Mouse (Mus musculus): ENCODE measurements around the gene Usp39. TPM values are rescaled to one million over a fixed set of nuclear protein-coding genes. Genes with fewer than 3 reads are reported as not detected.

The Usp39 gene
- total RNA-seq (2021), result 29.2 and 30.1 TPM in 2 replicates
- long read RNA-seq, transcript Usp39-201 (13 exons, 2,244 nt), result major isoform, 40 of 52 reads
- long read RNA-seq, partial matches to known transcripts, result 7 of 52 reads
- long read RNA-seq, other reads (novel, unspliced or antisense), result 5 of 52 reads

DNA sequence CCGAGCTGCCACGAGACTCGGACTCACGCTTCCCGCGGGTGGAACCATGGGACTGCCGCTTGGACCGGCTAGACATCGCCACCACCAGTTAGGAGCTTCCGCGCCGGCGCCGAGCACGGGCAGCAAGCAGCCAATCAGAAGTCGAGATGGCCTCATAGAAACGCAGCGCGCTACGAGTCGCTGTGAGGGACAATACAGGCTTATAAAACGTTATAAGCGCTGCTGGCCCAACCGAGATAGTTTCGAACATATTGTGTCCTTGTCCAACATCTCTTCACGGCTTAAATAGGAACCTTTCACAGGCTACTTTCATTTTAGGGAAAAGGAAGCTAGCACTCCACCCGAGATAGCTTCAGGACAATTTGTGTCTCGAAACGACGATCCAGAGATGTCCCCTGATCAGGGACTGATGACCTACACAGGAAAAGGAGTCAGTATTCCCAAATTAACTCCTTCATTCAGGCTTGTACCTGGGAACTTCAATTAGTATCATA is at the start of gene Usp39:
Gene Usp39, minus strand, starts transcription at position 111 of the 494 bp plus-strand sequence.
- peak; percentile 93 for DNase-seq

DNA sequence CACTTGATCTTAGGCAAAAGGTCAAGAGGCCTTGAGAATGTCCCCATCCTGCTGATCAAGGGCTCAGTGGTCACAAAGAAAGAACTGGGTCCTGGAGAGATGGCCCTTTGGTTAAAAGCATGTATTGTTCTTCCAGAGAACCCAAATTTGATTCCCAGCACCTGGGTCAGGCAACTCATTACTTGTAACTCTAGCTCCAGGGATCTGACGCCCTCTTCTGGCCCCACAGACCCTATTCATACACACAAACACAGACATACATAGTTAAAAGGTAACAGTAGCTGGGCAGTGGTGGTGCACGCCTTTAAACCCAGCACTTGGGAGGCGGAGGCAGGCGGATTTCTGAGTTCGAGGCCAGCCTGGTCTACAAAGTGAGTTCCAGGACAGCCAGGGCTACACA is 47.4 kb upstream of the Usp39 start:
- DNase-seq, result no peak

DNA sequence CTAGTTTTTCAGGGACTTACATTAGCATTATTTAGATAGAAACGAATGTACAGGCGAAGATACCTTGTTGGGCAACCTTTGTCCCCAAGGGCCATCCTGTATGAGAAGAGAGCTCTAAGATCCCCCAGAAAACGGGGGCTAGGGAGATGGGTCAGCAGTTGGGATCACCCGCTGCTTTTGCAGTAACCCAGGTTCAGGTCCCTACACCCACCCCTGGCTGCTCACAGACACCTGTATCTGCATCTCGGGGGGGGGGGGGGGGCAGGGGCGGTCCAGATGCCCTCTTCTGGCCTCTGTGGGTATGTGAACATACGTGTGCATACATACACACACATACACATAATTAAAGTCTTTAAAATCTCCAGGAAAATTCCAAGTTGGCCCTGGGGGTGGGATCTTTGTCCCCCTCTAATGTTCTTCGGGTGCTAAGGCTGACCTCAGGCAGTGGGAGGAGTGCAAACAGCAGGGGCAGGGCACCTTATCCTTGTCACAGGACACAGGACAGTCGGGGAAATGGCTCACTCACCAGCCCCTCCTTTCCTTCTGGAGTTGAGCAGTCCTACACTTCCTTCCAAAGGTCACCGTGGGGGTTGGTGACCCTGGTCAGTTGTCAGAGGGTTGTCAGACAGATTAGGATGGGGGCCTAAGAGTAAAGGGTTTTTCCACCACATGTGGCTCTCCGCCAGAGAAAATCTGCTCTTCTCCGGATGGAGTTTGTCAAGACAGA is 46.0 kb upstream of the Usp39 start:
- peak; percentile 63 for DNase-seq

DNA sequence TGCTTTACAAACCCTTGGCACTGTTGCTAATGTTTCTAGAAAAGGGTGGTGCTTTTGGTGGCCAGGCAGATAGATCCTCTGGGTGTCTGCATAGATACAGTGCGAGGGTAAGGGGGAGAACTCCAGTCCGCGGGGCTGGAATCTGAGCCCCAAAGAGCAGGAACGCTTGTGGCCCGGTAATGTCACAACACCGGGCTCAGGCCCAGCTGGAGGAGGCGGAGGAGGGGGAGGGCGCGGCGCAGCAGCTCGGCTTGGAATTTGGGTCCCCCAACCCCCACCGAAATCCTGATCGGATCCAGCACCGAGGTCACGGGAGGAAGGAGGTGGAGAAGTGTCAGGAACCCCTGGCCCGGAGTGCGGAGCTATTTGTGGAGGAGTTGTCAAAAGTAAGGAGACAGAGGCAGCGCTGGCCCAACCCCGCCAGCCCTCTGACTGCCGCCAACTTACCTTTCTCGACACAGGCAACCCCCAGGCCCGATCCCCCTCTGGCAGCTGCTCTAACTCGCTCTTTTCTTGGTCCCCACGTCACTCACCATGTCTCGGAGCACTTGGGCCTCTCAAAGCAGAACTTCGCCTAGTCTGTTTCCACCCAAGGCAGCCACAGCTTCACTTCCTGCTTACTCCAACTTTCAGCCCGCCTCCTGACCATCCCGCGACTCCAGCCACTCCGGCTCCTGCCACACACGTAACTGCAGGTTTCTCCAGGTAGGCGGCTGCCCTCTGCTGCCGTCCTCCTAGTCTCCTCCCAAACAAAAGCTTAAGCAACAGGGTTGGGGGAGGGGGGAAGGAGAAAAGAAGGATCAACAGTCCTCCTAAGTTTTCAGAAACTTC is 45.2 kb upstream of the Usp39 start, which contains the start of gene Vamp8:
Gene Vamp8, minus strand, starts transcription at position 763 of the 831 bp plus-strand sequence.
- peak; percentile 87 for DNase-seq

DNA sequence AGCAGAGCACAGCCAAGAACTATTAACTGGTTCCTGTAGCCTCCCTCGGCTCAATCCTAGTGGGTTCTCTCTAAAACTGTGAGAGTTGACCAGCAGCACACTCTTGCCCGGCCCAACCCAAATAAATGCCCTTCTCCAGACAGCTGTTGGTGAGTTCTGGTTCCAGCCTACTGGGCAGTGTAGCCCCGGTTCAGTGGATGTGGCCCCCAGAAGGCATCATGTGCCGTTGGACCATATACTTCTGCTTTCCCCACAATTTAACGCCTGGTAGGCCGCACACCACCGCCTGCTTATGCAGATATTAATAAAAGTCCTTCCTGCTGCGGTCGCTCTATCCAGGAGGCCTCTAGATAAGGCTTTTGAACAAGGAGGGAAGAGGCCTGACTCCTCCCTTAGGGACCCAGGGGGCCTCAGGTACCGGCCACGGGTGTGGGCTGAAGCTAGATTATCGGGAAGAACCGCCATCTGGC is 44.5 kb upstream of the Usp39 start:
- peak; percentile 32 for DNase-seq

DNA sequence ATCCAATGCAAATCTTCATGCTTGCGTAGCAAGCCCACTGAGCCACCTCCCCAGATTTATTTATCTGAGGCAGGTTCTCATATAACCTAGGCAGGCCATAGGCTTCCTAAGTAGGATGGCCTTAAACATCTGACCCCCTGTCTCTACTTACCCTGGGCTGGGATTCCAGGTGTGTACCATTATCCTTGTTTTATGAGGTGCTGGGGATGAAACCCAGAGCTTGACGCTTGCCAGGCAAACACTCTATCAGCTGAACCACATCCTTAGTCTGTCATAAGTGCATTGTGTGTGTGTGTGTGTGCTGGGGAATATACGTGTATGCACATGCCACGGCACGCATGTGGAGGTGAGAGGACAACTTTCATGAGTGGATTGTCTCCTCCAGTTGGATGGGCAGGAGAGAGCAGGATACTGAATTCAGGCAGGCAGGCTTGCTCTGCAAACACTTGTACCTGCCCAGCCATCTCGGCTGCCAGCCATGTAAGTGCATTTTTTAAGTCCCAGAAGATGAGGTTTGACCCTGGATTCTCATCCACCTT is 43.9 kb upstream of the Usp39 start:
- DNase-seq, result no peak

DNA sequence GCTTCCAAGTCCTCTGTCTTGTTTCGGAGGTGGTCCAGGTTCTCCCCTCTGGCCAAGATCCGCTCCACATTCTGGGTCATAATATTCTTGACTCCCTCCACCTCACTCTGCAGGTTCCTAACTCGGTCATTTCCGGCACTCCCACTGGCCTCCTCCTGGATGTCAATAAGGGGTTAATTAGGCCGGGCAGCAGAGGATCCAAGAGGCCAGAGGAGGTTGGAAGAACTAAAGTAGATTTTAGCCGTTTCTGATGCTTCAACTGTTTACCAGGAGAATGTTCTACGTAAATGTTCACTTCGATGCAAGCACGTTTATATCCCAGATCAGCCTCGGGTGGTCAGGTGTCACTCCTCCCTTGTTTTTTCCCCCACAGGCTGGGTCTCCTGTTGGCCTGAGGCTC is 43.3 kb upstream of the Usp39 start:
- no peak for DNase-seq

DNA sequence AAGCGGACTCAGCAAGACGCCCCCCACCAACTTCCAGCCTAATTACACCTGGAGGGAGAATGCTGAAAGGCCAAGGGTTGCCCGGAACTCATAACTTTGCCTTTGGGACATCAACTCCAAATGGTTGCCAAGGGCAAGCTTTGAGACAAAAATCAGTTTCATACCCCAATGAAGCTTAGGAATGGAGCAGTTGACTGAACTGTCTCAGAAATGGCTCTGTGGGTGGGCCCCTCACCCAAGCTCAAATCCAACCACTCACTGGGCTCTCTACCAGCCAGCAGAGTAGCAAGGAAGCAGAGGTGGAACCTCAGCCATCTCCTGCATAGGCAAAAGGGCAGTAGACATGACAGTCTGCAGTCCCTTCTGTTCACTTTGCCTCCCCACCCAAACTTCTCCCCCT is 42.8 kb upstream of the Usp39 start:
- no peak for DNase-seq

DNA sequence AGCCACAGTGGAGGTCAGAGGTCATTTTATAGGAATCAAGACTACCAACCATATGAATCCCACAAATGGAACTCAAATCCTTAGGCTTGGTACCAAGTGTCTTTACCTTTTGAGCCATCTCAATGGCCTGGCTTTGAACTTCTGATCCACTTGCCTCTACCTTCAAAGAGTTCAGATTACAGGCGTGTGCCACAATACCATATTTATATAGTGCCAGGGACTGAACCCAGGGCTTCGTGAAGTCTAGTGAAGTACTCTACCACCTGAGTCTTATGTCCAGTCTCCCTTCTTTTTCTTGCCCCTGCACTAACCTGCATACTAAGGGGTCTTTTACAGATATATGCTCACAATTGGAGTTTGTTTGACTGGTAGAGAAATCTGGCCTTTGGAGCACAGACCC is 41.6 kb upstream of the Usp39 start:
- DNase-seq, result no peak

DNA sequence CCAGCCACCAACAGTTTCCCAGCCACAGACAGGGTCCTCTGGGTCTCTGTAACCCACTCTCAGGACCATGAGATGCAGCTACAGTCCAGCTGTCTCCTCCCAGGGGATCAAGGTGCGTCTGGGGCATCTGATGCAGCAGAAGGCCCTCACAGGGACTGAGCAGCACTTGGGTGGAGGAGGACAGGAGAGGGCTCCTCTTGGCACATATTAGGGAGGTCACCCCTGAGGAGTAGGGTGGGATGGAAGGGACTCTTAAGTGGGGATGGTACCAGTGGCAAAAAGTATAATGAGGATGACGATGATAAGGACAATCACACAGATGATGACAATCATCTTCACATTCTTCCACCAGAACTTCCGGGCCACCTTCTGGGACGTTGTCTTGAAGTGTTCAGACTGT is 40.3 kb upstream of the Usp39 start:
- DNase-seq, result no peak

DNA sequence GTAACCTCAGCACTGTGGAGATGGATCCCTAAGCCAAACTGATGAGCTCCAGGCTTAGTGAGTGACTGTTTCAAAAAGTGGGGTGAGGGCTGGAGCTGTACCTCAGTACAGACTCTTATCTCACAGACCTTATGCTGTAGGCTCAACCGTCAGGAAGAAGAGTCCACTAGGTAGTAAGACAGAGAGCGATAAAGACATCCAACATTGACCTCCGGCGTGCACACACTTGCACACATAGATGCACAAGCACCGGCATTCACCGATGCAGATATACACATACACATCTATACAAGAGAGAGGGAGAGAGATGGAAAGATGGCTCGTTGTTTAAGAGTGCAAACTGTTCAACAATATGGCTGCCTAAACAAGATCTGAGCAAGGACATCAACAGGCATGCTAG is 39.0 kb upstream of the Usp39 start:
- no peak for DNase-seq

DNA sequence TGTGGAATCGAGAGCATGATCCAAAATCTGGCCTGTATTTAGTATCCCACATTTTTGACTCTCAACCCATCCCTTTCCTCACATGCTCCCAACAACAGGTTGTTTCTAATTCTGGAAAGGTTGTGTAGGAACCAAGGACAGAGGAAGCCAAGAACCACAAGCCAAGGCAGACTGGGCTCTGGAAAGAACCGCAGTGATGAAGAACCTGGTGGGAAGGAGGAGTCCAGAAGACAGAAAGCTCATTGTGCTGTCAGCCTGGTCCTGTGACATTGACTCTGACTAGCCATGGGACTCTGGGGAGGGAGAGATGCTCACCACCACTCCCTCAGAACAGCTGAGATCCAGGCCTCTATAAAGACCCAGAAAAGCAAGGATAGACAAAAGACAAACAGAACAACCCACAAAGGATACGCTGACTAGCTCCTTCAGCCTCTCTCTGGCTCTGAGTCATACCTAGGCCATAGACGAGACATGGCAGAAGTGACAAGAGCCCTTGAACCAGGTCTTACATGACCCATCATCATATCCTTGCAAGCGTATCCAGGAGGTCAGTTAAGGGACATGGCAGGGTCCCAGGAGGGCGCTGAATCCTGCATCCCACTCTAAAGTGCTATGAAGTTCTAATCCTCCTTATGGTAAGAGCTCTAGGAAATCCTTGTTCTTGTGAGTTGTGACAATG is 38.3 kb upstream of the Usp39 start:
- DNase-seq, result no peak

DNA sequence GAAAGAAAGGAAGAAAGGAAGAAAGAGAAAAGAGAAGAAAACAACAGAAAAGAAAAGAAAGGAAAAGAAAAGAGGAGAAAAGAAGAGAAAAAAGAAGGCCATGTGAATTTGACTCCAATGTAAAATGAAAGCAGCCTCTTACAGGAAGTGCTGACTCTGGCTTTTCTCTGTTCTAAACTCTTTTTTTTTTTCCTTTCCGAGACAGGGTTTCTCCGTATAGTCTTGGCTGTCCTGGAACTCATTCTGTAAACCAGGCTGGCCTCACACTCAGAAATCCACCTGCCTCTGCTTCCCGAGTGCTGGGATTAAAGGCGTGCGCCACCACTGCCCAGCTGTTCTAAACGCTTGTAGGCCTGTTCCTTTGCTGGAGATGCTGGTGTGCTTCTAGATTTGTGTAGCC is 37.5 kb upstream of the Usp39 start:
- no peak for DNase-seq

DNA sequence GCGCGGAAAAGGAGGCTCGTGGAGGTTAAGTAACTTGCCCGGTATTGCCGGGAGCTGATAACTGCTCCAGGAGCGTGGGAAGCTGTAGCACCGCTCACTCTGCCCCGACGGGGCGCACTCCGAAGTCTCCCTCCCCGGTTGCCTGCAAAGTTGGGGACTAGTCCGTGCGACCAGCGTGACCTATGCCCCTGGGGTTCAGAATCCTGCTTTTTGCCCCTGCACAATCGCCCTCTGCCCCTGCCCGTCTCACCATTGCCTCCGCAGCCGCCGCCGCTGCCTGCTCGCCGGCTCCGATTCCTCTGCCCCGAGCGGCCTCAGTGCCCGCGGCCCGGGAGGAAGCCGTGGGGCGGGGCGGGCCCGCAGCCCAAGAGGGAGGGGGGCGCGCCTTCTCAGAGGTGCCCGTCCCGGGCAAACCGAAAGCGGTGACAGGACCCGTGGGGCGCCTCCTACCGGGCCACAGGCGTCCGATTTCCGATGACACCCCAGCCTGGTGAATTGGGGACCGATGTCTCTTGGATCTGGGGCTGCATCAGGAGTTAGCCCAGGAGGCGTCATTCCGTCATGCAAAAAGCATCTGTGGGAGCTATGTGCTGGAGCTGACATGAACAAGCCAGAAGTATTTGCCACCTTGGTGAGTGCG is 35.3 kb upstream of the Usp39 start, which contains the start of gene Vamp5:
Gene Vamp5, minus strand, starts transcription at position 338 of the 640 bp plus-strand sequence.
- peak; percentile 87 for DNase-seq

DNA sequence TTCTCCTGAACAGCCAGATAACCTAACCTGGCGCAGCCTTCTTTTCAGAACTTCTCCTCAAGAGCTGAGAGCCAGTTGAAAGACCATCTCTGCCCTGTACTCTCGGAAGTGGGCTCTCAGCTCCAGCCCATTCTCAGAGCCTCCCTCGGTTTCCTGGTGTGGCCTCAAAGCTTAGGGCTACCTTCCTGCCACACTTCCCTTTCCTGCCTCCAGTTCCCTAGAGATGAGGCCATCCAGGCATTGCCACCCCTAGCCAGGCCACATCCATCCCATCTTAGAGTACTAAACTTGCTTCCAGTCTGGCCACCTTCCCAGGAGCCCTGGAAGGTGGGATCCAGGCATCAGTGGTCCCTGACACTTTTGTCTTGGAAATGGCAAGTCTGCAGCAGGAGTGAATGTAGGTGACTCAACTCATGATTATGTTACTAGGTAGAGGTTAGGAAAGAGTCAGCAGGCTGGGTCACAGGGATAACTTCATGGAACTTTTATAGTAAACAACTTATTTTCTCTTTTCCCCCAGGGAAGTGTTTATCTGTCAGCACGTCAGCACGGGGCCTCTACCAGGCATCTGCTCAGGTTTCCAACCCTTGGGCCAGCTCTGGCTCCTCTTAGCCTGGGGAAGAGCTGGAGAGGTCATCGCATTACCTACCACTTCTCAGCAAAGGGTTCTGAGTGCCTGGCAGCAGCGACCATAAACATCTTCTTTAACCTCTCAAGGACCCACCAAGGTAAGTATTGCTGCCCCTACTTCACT is 34.6 kb upstream of the Usp39 start:
- no peak for DNase-seq

DNA sequence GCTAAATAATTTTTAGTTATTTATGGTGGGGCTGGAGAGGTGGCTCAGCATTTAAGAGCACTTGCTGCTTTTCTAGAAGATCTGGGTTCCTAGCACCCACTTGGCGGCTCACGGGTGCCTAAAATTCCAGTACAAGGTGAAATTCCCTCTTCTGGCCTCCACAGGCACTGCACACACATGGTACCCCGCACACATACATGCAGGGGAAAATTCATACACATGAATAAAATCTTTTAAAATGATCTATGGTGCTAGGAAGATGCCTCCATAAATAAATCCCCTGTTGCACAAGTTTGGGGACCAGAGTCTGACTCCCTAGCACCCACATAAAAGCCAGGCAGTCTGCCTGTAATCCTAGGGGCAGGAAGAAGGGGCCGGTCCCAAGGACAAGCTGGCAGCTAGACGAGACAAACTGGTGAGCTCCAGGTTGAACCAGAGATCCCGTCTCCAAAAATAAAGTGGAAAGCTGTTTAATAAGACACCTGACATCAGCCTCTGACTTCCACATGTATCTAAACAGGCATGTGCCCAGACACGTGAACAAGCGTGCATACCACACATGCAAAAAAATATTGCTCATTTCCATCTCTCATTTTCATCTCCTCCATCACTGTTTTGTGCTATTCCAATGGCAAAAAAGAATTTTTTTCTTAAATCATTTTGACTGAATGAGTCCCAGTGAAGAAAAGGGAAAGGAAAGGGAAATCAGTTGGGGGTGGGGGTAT is 33.7 kb upstream of the Usp39 start:
- DNase-seq, result no peak

DNA sequence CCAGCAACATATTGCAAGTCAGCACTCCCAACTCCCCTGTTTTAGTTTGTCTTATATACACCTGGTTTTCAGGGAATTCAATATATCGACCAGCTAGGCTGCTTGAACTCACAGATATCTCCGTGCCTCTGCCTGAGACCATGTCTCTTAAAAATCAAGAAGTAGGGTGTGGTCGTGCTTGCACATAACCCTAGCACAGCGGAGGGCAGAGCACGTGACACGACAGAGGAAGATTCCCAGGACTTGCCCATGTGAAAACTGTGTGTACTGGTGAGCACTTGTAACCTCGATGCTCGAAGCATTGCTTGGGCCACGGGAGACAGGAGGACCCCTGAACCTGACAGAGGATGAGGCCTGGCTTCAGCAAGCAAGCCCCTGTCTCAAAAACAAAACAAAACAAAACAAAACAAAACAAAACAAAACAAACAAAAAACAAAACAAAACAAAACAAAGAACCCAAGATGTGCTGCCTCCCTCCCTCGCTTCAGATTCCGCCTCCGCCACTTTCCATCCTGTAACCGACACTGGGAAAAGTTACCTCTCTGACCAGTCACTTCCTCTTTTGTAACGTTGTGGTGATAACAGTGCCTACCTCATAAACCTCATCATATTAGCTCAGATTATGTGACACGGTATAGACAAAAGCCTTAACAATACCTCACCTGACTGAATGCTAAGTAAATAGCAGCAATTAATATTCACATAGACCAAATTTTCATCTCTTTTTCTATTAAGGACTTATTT is 30.0 kb upstream of the Usp39 start:
- no peak for DNase-seq

DNA sequence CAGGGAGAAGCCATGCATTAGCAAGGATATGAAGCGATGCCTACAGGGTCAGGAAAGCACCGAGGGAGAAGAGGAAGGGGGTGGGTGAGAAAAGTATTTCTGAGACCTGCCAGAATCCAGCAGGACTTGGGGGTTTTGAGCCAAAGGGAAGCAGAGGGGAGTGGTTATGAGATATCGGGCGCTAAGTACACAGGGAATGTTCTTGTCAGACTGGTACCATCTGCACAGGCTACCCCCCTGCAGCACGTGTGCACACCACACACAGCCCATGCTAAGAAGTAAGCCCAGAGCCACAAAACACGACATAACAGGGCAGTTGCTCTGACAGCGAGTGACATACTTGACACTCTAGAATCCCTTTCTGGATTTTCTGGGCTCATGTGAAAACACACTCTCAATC is 29.2 kb upstream of the Usp39 start:
- no peak for DNase-seq

DNA sequence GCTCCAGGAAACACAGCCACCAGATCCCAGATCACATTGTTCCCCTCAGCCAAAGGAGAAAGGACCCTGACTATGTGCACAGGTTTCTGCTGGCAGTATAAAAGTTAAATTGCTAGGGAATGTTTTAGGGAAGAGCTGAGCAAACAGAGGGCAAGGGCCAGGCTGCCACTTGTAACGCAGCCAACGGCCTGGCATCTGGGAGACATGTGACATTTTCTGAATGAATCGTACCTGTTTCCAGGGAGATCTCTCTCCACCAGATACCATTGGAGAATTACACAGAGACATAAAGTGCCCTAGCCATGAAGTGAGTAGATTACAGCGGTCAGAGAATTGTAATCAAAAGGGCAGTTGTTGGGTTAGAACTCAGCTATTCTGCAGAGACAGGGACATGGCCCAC is 28.2 kb upstream of the Usp39 start:
- DNase-seq, result no peak
